Mouse (Mus musculus) brain, embryonic 14.5 days (tissue): ENCODE measurements around the gene Xpr1. TPM values are rescaled to one million over a fixed set of nuclear protein-coding genes. Genes with fewer than 3 reads are reported as not detected.
"Not testable (repeated sequence)": the region's sequence is repeated elsewhere in the genome, so short reads cannot be mapped to it uniquely, and the experiment has no call there.

ENCODE experiments used
- DNase-seq: peaks from one replicate; pipeline ENCODE4 v3.0.0-alpha.2; 2011; ENCODE audit warnings: low read depth
- CTCF ChIP-seq: fragments of 200-500 bp; IDR thresholded peaks from 2 replicates; pipeline ENCODE4 v1.5.1; 2012; ENCODE audit warnings: inconsistent platforms, mild to moderate bottlenecking, moderate library complexity, borderline replicate concordance; ENCODE audit not compliant: insufficient read depth, insufficient read length; ENCODE audit errors: extremely low read depth
- POLR2A ChIP-seq: fragments of 200-500 bp; IDR thresholded peaks from 2 replicates; pipeline ENCODE4 v1.6.1; 2012; ENCODE audit warnings: mild to moderate bottlenecking, inconsistent platforms, borderline replicate concordance; ENCODE audit not compliant: poor library complexity, insufficient read depth, insufficient read length, severe bottlenecking; ENCODE audit errors: extremely low read depth
- polyA plus RNA-seq: library from polyadenylated mRNA; depleted of rRNA; stranded (reverse); fragments of >200 nt; gene quantifications from 2 replicates; pipeline ENCODE4 v1.2.3, GENCODE M21; 2012

Gene Xpr1
- polyA plus RNA-seq, 1 experiment: 125 TPM

GRCm38 (mm10) chr1:155276381-155277033 is 140.7 kb downstream of the Xpr1 start:
- TF ChIP-seq POLR2A: no peak
- TF ChIP-seq CTCF: no peak
- DNase-seq: no peak

- no peak for DNase-seq
- TF ChIP-seq CTCF (no peak), POLR2A (no peak)
Measured at GRCm38 (mm10) chr1:155275793-155276192, 141.4 kb downstream of the Xpr1 start.

GRCm38 (mm10) chr1:155274976-155275375 is 142.2 kb downstream of the Xpr1 start:
- no peak for TF ChIP-seq POLR2A
- TF ChIP-seq CTCF: no peak
- DNase-seq: no peak

GRCm38 (mm10) chr1:155272953-155273352 is 144.3 kb downstream of the Xpr1 start:
- TF ChIP-seq POLR2A (no peak), CTCF (no peak)
- DNase-seq: no peak

- not testable (repeated sequence) for DNase-seq
Measured at GRCm38 (mm10) chr1:155262496-155262895, 154.7 kb downstream of the Xpr1 start.

GRCm38 (mm10) chr1:155254309-155254708 is 162.9 kb downstream of the Xpr1 start:
- no peak for DNase-seq
- no peak for TF ChIP-seq POLR2A
- TF ChIP-seq CTCF: no peak

- no peak for DNase-seq
- no peak for TF ChIP-seq POLR2A
- no peak for TF ChIP-seq CTCF
Measured at GRCm38 (mm10) chr1:155253126-155253525, 164.1 kb downstream of the Xpr1 start.

- TF ChIP-seq CTCF (no peak), POLR2A (no peak)
- DNase-seq: no peak
Measured at GRCm38 (mm10) chr1:155252631-155253121, 164.5 kb downstream of the Xpr1 start.

GRCm38 (mm10) chr1:155251596-155251995 is 165.6 kb downstream of the Xpr1 start:
- DNase-seq: no peak
- TF ChIP-seq POLR2A (no peak), CTCF (no peak)

- TF ChIP-seq POLR2A: no peak
- TF ChIP-seq CTCF: no peak
- no peak for DNase-seq
Measured at GRCm38 (mm10) chr1:155250531-155251135, 166.6 kb downstream of the Xpr1 start.

GRCm38 (mm10) chr1:155249896-155250295 is 167.3 kb downstream of the Xpr1 start:
- TF ChIP-seq CTCF: no peak
- no peak for TF ChIP-seq POLR2A
- DNase-seq: no peak

- no peak for TF ChIP-seq POLR2A
- TF ChIP-seq CTCF: no peak
- DNase-seq: no peak
Measured at GRCm38 (mm10) chr1:155248041-155248440, 169.2 kb downstream of the Xpr1 start.
